Mouse (Mus musculus) embryonic facial prominence, embryonic 13.5 days (tissue): ENCODE results near the gene 5430419D17Rik. TPM values are rescaled to one million over a fixed set of nuclear protein-coding genes. Genes with fewer than 3 reads are reported as not detected.

Experiments
- ATAC-seq: fragments of 200-750 bp; cut with Nextera tagmentation; 2 replicates; pipeline ENCODE4 v1.8.0; 2017; ENCODE audit warnings: low read depth; ENCODE audit not compliant: insufficient number of reproducible peaks, insufficient read depth, low FRiP score, low TSS enrichment
- H3K27ac ChIP-seq: fragments of 300-500 bp; sonication (generic); 2 replicates; pipeline ENCODE4 v1.5.1; 2015; ENCODE audit warnings: moderate library complexity, mild to moderate bottlenecking, inconsistent platforms
- H3K27me3 ChIP-seq: fragments of 300-500 bp; sonication (generic); 2 replicates; pipeline ENCODE4 v1.6.1; 2015; ENCODE audit warnings: mild to moderate bottlenecking, inconsistent platforms
- H3K36me3 ChIP-seq: fragments of 300-500 bp; sonication (generic); 2 replicates; pipeline ENCODE4 v1.6.1; 2015; ENCODE audit warnings: mild to moderate bottlenecking, inconsistent platforms
- H3K4me1 ChIP-seq: fragments of 300-500 bp; sonication (generic); 2 replicates; pipeline ENCODE4 v1.6.1; 2015; ENCODE audit warnings: inconsistent platforms
- H3K4me2 ChIP-seq: fragments of 300-500 bp; sonication (generic); 2 replicates; pipeline ENCODE4 v1.6.1; 2015; ENCODE audit warnings: moderate library complexity, mild to moderate bottlenecking, inconsistent platforms
- H3K4me3 ChIP-seq: fragments of 300-500 bp; sonication (generic); 2 replicates; pipeline ENCODE4 v1.5.1; 2015; ENCODE audit warnings: mild to moderate bottlenecking, inconsistent platforms
- H3K9ac ChIP-seq: fragments of 300-500 bp; sonication (generic); 2 replicates; pipeline ENCODE4 v1.6.1; 2015; ENCODE audit warnings: mild to moderate bottlenecking, inconsistent platforms
- H3K9me3 ChIP-seq: fragments of 300-500 bp; sonication (generic); 2 replicates; pipeline ENCODE4 v1.6.1; 2016; ENCODE audit warnings: inconsistent platforms
- WGBS: fragments of 180-500 bp; shearing (Covaris S2); methylation state at CpG from one replicate; pipeline ENCODE4 v1.1.7; 2015; ENCODE audit warnings: mixed read lengths; 5-methylcytosine and 5-hydroxymethylcytosine counted together
- polyA plus RNA-seq: library from polyadenylated mRNA; unstranded; fragments of >200 nt; fragmentation: Nextera tagmentation; extraction: Ambion mirVana; gene quantifications from 2 replicates; pipeline ENCODE4 v1.2.1, GENCODE M21; 2015

5430419D17Rik gene
- polyA plus RNA-seq, 1 experiment from 2014 or later: not detected

GRCm38 (mm10) chr7:131318340-131318739, 144.1 kb downstream of the 5430419D17Rik start:
- H3K27me3 ChIP-seq: no peaks in the 10 kb centered on the region
- no peaks in the 10 kb centered on the region for H3K9me3 ChIP-seq
- H3K4me3 ChIP-seq: no peak overlapping the region
- H3K9ac ChIP-seq: no peak overlapping the region
- no peak for ATAC-seq
- no peak overlapping the region for H3K27ac ChIP-seq
- no peaks in the 10 kb centered on the region for H3K36me3 ChIP-seq
- no peaks in the 10 kb centered on the region for H3K4me1 ChIP-seq
- WGBS: 54% methylated on average over 6 of the region's 7 CpGs
- no peak overlapping the region for H3K4me2 ChIP-seq

GRCm38 (mm10) chr7:131322192-131322591, 148.0 kb downstream of the 5430419D17Rik start, which contains the start of gene Cuzd1:
Cuzd1 (minus strand) TSS chr7:131322292.
- ATAC-seq: no peak
- H3K4me3 ChIP-seq: no peak within 1 kb of the TSS
- 68% methylated on average over 2 of the region's 2 CpGs for WGBS

GRCm38 (mm10) chr7:131327054-131327453, 152.9 kb downstream of the 5430419D17Rik start:
- Histone ChIP-seq H3K36me3 (no peaks in the 10 kb centered on the region), H3K9me3 (no peaks in the 10 kb centered on the region), H3K4me3 (no peak overlapping the region), H3K4me1 (no peaks in the 10 kb centered on the region), H3K27me3 (no peaks in the 10 kb centered on the region), H3K4me2 (no peak overlapping the region), H3K9ac (no peak overlapping the region), H3K27ac (no peak overlapping the region)
- 86% methylated on average over 5 of the region's 5 CpGs for WGBS
- ATAC-seq: no peak

More at GRCm38 (mm10) chr7:131322192-131322591, 148.0 kb downstream of the 5430419D17Rik start, which contains the start of gene Cuzd1:
- H3K36me3 ChIP-seq: no peaks in the 10 kb centered on the region
- H3K9ac ChIP-seq: no peak within 1 kb of the TSS
- no peak within 1 kb of the TSS for H3K4me2 ChIP-seq
- no peak within 1 kb of the TSS for H3K27ac ChIP-seq
- no peaks in the 10 kb centered on the region for H3K9me3 ChIP-seq
- H3K27me3 ChIP-seq: no peaks in the 10 kb centered on the region
- no peaks in the 10 kb centered on the region for H3K4me1 ChIP-seq

- 89% methylated on average over 5 of the region's 5 CpGs for WGBS
Observed at GRCm38 (mm10) chr7:131329416-131329815, 155.2 kb downstream of the 5430419D17Rik start, which contains the start of gene Fam24b. Fam24b (minus strand) TSS chr7:131329516.

GRCm38 (mm10) chr7:131331688-131332087, 157.5 kb downstream of the 5430419D17Rik start:
- Histone ChIP-seq H3K4me3 (no peak overlapping the region), H3K27ac (no peak overlapping the region), H3K4me2 (no peak overlapping the region), H3K9ac (no peak overlapping the region), H3K9me3 (no peaks in the 10 kb centered on the region), H3K4me1 (no peaks in the 10 kb centered on the region), H3K36me3 (no peaks in the 10 kb centered on the region), H3K27me3 (no peaks in the 10 kb centered on the region)
- ATAC-seq: no peak
- 80% methylated on average over 2 of the region's 2 CpGs for WGBS

More at GRCm38 (mm10) chr7:131329416-131329815, 155.2 kb downstream of the 5430419D17Rik start, which contains the start of gene Fam24b:
- Histone ChIP-seq H3K9me3 (no peaks in the 10 kb centered on the region), H3K4me1 (no peaks in the 10 kb centered on the region), H3K9ac (no peak within 1 kb of the TSS), H3K4me2 (no peak within 1 kb of the TSS), H3K27ac (no peak within 1 kb of the TSS), H3K27me3 (no peaks in the 10 kb centered on the region), H3K4me3 (no peak within 1 kb of the TSS), H3K36me3 (no peaks in the 10 kb centered on the region)
- ATAC-seq: no peak

GRCm38 (mm10) chr7:131333564-131333963, 159.4 kb downstream of the 5430419D17Rik start, which contains the start of gene Fam24a:
Fam24a (plus strand) TSS chr7:131333864.
- Histone ChIP-seq H3K9me3 (no peaks in the 10 kb centered on the region), H3K4me1 (no peaks in the 10 kb centered on the region), H3K4me2 (no peak within 1 kb of the TSS), H3K36me3 (no peaks in the 10 kb centered on the region), H3K27ac (no peak within 1 kb of the TSS), H3K9ac (no peak within 1 kb of the TSS), H3K27me3 (no peaks in the 10 kb centered on the region), H3K4me3 (no peak within 1 kb of the TSS)
- no peak for ATAC-seq
- 50% methylated on average over 1 of the region's 1 CpGs for WGBS

- Histone ChIP-seq H3K9ac (no peak overlapping the region), H3K9me3 (no peaks in the 10 kb centered on the region), H3K27me3 (no peaks in the 10 kb centered on the region), H3K4me2 (no peak overlapping the region), H3K4me3 (no peak overlapping the region), H3K4me1 (no peaks in the 10 kb centered on the region), H3K36me3 (peaks cover 29% of the 10 kb centered on the region), H3K27ac (no peak overlapping the region)
- WGBS: 78% methylated on average over 8 of the region's 8 CpGs
- ATAC-seq: no peak
Observed at GRCm38 (mm10) chr7:131337502-131338068, 163.4 kb downstream of the 5430419D17Rik start.

GRCm38 (mm10) chr7:131345856-131346541, 171.8 kb downstream of the 5430419D17Rik start:
- H3K9ac ChIP-seq: no peak overlapping the region
- peaks cover 78% of the 10 kb centered on the region for H3K36me3 ChIP-seq
- no peak overlapping the region for H3K4me2 ChIP-seq
- no peaks in the 10 kb centered on the region for H3K4me1 ChIP-seq
- no peak overlapping the region for H3K27ac ChIP-seq
- 81% methylated on average over 7 of the region's 7 CpGs for WGBS
- H3K9me3 ChIP-seq: no peaks in the 10 kb centered on the region
- no peak for ATAC-seq
- H3K4me3 ChIP-seq: no peak overlapping the region
- no peaks in the 10 kb centered on the region for H3K27me3 ChIP-seq

Other genes starting within 250 kb of the 5430419D17Rik start
- gene Htra1, start 238.3 kb upstream of the 5430419D17Rik start, polyA plus RNA-seq: 29.9 and 33.7 TPM in 2 replicates
- gene Dmbt1, start 142.3 kb upstream of the 5430419D17Rik start, polyA plus RNA-seq: 0.12 TPM in 1 of 2 replicates, not detected in the other
- gene 4933402N03Rik, start 28.1 kb upstream of the 5430419D17Rik start, polyA plus RNA-seq: not detected in 2 replicates
- not detected in 2 replicates for gene Cuzd1, start 147.9 kb downstream of the 5430419D17Rik start, polyA plus RNA-seq
- not detected in 2 replicates for gene Fam24b, start 155.1 kb downstream of the 5430419D17Rik start, polyA plus RNA-seq
- not detected in 2 replicates for gene Fam24a, start 159.5 kb downstream of the 5430419D17Rik start, polyA plus RNA-seq
- gene 2310057M21Rik, start 188.4 kb downstream of the 5430419D17Rik start, polyA plus RNA-seq: 21.7 and 22.5 TPM in 2 replicates
- 79.8 and 89.1 TPM in 2 replicates for gene Pstk, start 196.7 kb downstream of the 5430419D17Rik start, polyA plus RNA-seq
- 14.3 and 15.6 TPM in 2 replicates for gene Ikzf5, start 236.1 kb downstream of the 5430419D17Rik start, polyA plus RNA-seq
- 105 and 141 TPM in 2 replicates for gene Acadsb, start 236.2 kb downstream of the 5430419D17Rik start, polyA plus RNA-seq